Mouse (Mus musculus): Measurements from ENCODE around the gene Cds1. TPM values are rescaled to one million over a fixed set of nuclear protein-coding genes. Genes with fewer than 3 reads are reported as not detected.

Cds1 gene
- polyA plus RNA-seq, 1 experiment = 23.6 TPM

GRCm38 (mm10) chr5:101767486-101767885, 2.6 kb downstream of the Cds1 start:
- no peak for TF ChIP-seq POLR2A (IDR thresholded peaks at IDR 0.05; ENCODE audit: borderline replicate concordance, extremely low read depth, low read depth, low read length)
- no peak for TF ChIP-seq CTCF (IDR thresholded peaks at IDR 0.05; ENCODE audit: insufficient read depth, low read length)
- WGBS = 62% methylated on average over 6 of the region's 6 CpGs
- Histone ChIP-seq H3K4me1 (ENCODE audit: control insufficient read depth, insufficient read depth, low read length) (peaks cover 2% of the 10 kb centered on the region; the same call in 1 of the 2 replicates), H3K4me3 (replicated peaks; ENCODE audit: extremely low read depth, low read depth, low read length) (no peak overlapping the region)
- no peak for DNase-seq

- Histone ChIP-seq H3K4me1 (ENCODE audit: control insufficient read depth, insufficient read depth, low read length) (peaks cover 2% of the 10 kb centered on the region; the same call in 1 of the 2 replicates), H3K4me3 (replicated peaks; ENCODE audit: extremely low read depth, low read depth, low read length) (no peak overlapping the region)
- DNase-seq = no peak
- TF ChIP-seq CTCF (IDR thresholded peaks at IDR 0.05; ENCODE audit: insufficient read depth, low read length) (no peak), POLR2A (IDR thresholded peaks at IDR 0.05; ENCODE audit: borderline replicate concordance, extremely low read depth, low read depth, low read length) (no peak)
- WGBS = 90% methylated on average over 7 of the region's 7 CpGs
Observed at GRCm38 (mm10) chr5:101768558-101768957, 3.6 kb downstream of the Cds1 start.

GRCm38 (mm10) chr5:101772621-101773020, 7.7 kb downstream of the Cds1 start:
- 69% methylated on average over 9 of the region's 9 CpGs for WGBS
- TF ChIP-seq POLR2A (IDR thresholded peaks at IDR 0.05; ENCODE audit: borderline replicate concordance, extremely low read depth, low read depth, low read length) (no peak), CTCF (IDR thresholded peaks at IDR 0.05; ENCODE audit: insufficient read depth, low read length) (no peak)
- no peaks in the 10 kb centered on the region for H3K4me1 ChIP-seq (ENCODE audit: control insufficient read depth, insufficient read depth, low read length)
- no peak overlapping the region for H3K4me3 ChIP-seq (replicated peaks; ENCODE audit: extremely low read depth, low read depth, low read length)
- DNase-seq = no peak

GRCm38 (mm10) chr5:101775262-101775661, 10.3 kb downstream of the Cds1 start:
- no peak overlapping the region for H3K4me3 ChIP-seq (replicated peaks; ENCODE audit: extremely low read depth, low read depth, low read length)
- TF ChIP-seq POLR2A (IDR thresholded peaks at IDR 0.05; ENCODE audit: borderline replicate concordance, extremely low read depth, low read depth, low read length) (no peak), CTCF (IDR thresholded peaks at IDR 0.05; ENCODE audit: insufficient read depth, low read length) (no peak)
- 0 out of 2 replicates have a peak, but pooled peaks cover 2% of the 10 kb centered on the region for H3K4me1 ChIP-seq (ENCODE audit: control insufficient read depth, insufficient read depth, low read length)
- WGBS = 86% methylated on average over 8 of the region's 8 CpGs
- DNase-seq = no peak

GRCm38 (mm10) chr5:101776528-101776927, 11.6 kb downstream of the Cds1 start:
- Histone ChIP-seq H3K4me1 (ENCODE audit: control insufficient read depth, insufficient read depth, low read length) (0 out of 2 replicates have a peak, but pooled peaks cover 2% of the 10 kb centered on the region), H3K4me3 (replicated peaks; ENCODE audit: extremely low read depth, low read depth, low read length) (no peak overlapping the region)
- no peak for DNase-seq
- TF ChIP-seq POLR2A (IDR thresholded peaks at IDR 0.05; ENCODE audit: borderline replicate concordance, extremely low read depth, low read depth, low read length) (no peak), CTCF (IDR thresholded peaks at IDR 0.05; ENCODE audit: insufficient read depth, low read length) (no peak)
- WGBS = 80% methylated on average over 8 of the region's 8 CpGs

- H3K4me1 ChIP-seq (ENCODE audit: control insufficient read depth, insufficient read depth, low read length) = 0 out of 2 replicates have a peak, but pooled peaks cover 2% of the 10 kb centered on the region
- WGBS = 73% methylated on average over 15 of the region's 15 CpGs
- DNase-seq = no peak
- TF ChIP-seq CTCF (IDR thresholded peaks at IDR 0.05; ENCODE audit: insufficient read depth, low read length) (no peak), POLR2A (IDR thresholded peaks at IDR 0.05; ENCODE audit: borderline replicate concordance, extremely low read depth, low read depth, low read length) (no peak)
- no peak overlapping the region for H3K4me3 ChIP-seq (replicated peaks; ENCODE audit: extremely low read depth, low read depth, low read length)
Observed at GRCm38 (mm10) chr5:101779376-101779863, 14.5 kb downstream of the Cds1 start.

GRCm38 (mm10) chr5:101780918-101781317, 16.0 kb downstream of the Cds1 start:
- no peak for DNase-seq
- Histone ChIP-seq H3K4me3 (replicated peaks; ENCODE audit: extremely low read depth, low read depth, low read length) (no peak overlapping the region), H3K4me1 (ENCODE audit: control insufficient read depth, insufficient read depth, low read length) (0 out of 2 replicates have a peak, but pooled peaks cover 2% of the 10 kb centered on the region)
- TF ChIP-seq POLR2A (IDR thresholded peaks at IDR 0.05; ENCODE audit: borderline replicate concordance, extremely low read depth, low read depth, low read length) (no peak), CTCF (IDR thresholded peaks at IDR 0.05; ENCODE audit: insufficient read depth, low read length) (no peak)
- WGBS = 57% methylated on average over 4 of the region's 4 CpGs

GRCm38 (mm10) chr5:101784328-101784727, 19.4 kb downstream of the Cds1 start:
- DNase-seq = no peak
- H3K4me1 ChIP-seq (ENCODE audit: control insufficient read depth, insufficient read depth, low read length) = no peaks in the 10 kb centered on the region
- 44% methylated on average over 3 of the region's 3 CpGs for WGBS
- no peak overlapping the region for H3K4me3 ChIP-seq (replicated peaks; ENCODE audit: extremely low read depth, low read depth, low read length)
- TF ChIP-seq CTCF (IDR thresholded peaks at IDR 0.05; ENCODE audit: insufficient read depth, low read length) = no peak
- TF ChIP-seq POLR2A (IDR thresholded peaks at IDR 0.05; ENCODE audit: borderline replicate concordance, extremely low read depth, low read depth, low read length) = no peak

GRCm38 (mm10) chr5:101784787-101785186, 19.9 kb downstream of the Cds1 start:
- no peak for TF ChIP-seq CTCF (IDR thresholded peaks at IDR 0.05; ENCODE audit: insufficient read depth, low read length)
- TF ChIP-seq POLR2A (IDR thresholded peaks at IDR 0.05; ENCODE audit: borderline replicate concordance, extremely low read depth, low read depth, low read length) = no peak
- 56% methylated on average over 2 of the region's 2 CpGs for WGBS
- Histone ChIP-seq H3K4me1 (ENCODE audit: control insufficient read depth, insufficient read depth, low read length) (no peaks in the 10 kb centered on the region), H3K4me3 (replicated peaks; ENCODE audit: extremely low read depth, low read depth, low read length) (no peak overlapping the region)
- no peak for DNase-seq

GRCm38 (mm10) chr5:101785921-101786614, 21.1 kb downstream of the Cds1 start:
- Histone ChIP-seq H3K4me3 (replicated peaks; ENCODE audit: extremely low read depth, low read depth, low read length) (no peak overlapping the region), H3K4me1 (ENCODE audit: control insufficient read depth, insufficient read depth, low read length) (no peaks in the 10 kb centered on the region)
- no peak for DNase-seq
- 64% methylated on average over 4 of the region's 4 CpGs for WGBS
- TF ChIP-seq CTCF (IDR thresholded peaks at IDR 0.05; ENCODE audit: insufficient read depth, low read length) (no peak), POLR2A (IDR thresholded peaks at IDR 0.05; ENCODE audit: borderline replicate concordance, extremely low read depth, low read depth, low read length) (no peak)
